Mouse (Mus musculus) heart, postnatal 25 days (tissue): ENCODE measurements at regions not wholly inside any gene's neighbourhood (a gene's known extent, or its start where the extent isn't known, plus 50 kb on each side); places are given as distances from the start of the nearest gene placed in this dataset.

Experiments used
- DNase-seq: peaks from one replicate; pipeline ENCODE4 v3.0.0; 2022; ENCODE audit warnings: low spot score
- intact Hi-C: fragments of 180-260 bp; cut with DNase I; formaldehyde crosslinking; loops from one replicate; pipeline ENCODE4 v1.15.1; 2025

DNA sequence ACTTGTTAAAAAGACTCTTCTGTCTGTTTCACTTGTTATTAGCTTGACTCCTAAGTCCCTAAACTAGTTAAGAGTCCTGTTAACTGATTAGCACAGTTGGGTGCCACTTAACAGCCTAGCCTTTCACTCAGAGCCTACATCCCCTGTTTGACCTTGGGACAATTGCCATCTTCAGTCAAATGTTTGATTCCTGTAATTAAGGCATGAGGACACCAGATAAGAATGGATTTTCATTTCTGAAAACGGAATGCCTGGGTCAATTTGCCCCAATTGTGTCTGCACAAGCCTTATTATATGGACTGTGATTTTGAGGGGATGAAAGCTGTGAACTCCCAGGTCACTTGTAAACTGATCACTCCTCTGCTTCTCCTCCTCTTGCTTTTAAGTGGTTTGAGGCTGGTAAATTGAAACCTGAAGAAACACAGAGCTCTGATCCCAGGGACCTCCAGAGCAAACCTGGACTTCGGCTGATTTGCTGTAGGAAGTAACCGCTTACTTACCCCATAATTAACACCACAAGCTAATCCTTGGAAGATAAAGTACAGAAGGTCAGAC lies 171.8 kb upstream of the Nt5c1b start:
- DNase-seq: no peak
- intact Hi-C loops: no loop called here

DNA sequence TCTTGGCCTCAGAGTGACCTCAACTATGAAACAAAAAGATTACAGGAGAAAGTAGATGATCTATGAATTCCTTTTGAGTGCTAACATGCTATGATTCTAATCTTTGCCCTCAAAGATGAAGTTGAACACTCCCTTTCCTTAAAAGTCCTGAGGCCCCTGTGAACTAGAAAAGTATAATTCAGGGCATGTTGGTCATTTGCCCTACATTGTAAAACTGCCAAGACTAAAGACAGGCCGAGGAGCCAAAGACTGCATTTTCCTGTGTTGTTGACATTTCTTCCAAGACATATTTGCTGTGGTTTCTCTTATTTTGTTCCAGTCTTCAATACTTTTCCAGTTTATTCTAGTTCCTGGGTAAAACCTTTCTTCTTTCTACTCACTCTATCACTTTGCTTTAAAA lies 159.9 kb upstream of the Nt5c1b start:
- intact Hi-C loops: no loop called here
- DNase-seq: no peak

DNA sequence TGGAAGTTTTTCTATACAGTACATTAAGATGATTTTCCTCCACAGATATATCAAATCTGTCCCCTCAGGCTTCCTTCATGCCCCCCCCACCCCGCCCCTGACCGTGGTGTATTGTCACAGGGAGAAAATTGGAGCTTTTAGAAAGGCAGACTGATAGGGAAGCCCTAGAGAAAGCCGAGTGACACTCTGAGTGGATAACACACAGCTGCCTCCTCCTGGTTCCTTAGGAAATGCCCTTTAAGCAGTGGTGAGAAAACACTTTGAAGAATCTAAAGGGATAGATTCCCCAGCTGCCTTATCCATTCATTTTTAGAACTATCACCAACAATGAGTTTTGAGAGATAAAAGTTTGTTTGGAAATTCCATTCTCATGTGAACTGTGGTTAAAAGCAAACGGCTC lies 147.0 kb upstream of the Nt5c1b start:
- intact Hi-C loops: loop anchor here (2.0 to 5.0 kb wide), 2 partner anchors 652 to 1171 kb away; partner anchors contain the start of gene Osr1
- DNase-seq: no peak

DNA sequence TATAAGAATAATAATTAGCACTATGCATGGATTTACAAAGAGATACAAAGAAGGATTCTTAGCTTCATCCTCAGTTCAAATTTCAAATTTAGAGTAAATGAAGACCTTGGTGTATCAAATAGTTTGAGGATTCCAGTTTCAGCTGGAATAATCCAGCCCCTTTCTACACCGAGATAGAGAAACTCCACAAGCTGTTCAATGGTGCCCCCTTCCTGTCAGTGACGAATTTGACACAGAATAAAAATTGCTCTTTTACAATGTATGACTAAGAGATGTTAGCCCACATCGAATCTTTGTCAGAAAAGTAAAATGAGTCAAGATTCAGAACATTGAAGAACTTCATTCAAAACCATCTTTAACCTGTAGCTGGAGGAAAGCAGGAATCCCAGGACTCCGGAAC lies 145.9 kb upstream of the Nt5c1b start:
- intact Hi-C loops: loop anchor here (2.0 to 5.0 kb wide), 2 partner anchors 653 to 1172 kb away; partner anchors contain the start of gene Osr1
- DNase-seq: no peak

DNA sequence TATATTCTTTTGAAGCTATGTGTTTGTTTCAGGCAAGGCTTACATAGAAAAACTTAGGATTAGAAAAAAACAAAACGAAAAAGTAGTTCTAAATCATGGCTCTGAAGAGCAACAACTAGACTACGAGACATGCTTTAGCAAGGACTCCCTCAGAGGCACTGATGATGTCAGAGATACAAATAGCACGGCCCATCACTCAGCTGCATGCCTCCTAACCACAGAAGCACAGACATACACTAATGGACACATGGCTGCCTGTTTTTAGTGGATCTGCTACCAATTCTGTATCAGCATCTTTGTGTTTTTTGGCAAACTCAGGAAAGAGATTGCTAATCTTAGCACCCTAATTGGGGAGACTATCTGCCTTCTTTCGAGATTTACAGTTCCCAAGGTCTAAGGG lies 138.6 kb upstream of the Nt5c1b start:
- no peak for DNase-seq
- intact Hi-C loops: no loop called here

DNA sequence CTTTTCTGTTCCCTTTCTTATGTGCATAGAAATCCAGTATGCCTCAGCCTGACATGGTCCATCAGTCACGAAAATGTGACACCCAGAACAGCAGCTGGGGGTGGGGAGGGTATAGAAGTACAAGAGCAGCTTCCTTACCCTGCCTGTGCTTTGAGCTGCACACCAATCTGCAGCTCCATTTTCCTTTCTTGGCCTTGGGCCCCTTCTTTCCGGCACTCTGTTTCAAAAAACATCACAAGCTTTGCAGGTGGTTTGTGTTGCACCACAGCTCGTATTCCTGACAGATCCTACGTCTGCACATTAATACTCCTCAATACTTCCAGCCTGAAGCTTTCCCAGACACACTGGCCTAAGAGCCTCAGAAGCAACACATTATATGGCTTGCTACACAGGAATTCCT lies 138.1 kb upstream of the Nt5c1b start:
- no peak for DNase-seq
- intact Hi-C loops: no loop called here

DNA sequence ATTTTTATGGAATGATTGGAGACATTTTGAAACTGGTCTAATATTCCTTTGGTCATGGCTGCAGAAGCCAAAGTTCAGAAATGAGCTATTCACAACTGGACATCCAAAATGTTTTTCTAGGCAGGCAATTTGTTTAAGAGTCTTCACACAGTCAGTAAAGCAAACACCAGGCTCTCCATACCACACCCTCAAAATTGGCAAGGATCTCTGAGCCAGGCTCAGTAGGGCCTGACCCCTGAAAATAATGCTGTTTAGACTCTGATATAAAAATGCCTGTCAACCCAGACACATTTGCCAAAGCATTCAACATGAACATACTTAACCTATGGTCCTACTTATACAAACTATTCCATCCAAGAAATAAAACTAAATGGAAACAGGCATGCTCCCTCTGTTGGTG lies 121.7 kb upstream of the Nt5c1b start:
- intact Hi-C loops: no loop called here
- DNase-seq: no peak

DNA sequence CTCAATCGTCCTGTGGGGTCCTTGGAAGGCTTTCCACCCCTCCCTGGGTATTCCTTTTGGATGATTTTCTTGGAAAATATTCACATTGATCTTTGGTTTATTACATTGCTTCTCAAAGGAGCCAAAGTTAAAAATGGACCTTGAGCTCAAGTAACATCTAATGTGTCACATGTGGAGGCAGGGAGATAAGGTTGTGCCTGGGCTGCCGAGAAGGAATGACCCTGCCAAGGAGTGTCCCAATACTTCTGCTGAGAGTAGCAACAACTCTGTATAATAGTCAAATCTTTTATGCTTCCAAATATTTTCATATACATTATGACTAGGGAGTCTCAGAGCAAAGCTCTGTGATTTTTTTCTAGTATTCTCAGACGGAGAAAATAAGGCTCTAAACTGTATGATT lies 113.4 kb upstream of the Nt5c1b start:
- intact Hi-C loops: no loop called here
- no peak for DNase-seq

DNA sequence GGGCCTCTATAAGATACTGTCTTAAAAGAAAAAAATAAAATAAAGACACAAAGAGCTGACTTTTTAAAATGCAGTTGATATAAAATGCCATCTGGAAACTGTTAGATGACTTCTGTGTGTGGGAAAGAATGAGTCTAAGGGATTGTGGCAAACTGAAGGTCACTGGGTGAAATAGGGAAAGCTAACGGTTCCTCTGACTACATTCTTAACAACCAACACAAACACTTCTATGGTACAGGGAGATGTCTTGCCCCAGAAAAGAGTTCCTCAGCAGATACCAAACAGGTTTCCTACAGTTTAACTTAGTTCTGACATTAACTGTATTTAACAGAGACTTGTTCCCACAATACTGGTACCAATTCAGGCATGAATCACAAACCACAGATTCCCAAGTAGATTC lies 103.6 kb upstream of the Nt5c1b start:
- DNase-seq: no peak

DNA sequence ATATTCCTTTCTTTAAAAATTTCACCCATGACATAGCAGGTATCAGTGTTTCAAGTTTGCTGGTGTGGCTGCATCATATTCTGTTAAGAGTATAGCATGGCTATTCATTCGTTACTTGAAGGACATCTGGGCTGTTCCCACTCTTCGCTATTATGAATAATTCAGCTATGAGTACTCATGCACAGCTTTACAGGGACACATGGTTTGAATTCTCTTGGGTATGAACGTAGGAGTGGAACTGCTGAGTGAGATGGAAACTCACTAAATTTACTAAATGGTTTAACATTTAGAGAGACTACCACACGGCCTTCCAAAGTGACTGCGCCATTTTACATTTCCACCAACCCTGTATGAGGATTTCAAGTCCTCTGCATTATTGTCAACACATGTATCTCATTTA lies 97.7 kb upstream of the Nt5c1b start:
- no peak for DNase-seq
- intact Hi-C loops: no loop called here

More for the DNA sequence above, 103.6 kb upstream of the Nt5c1b start:
- intact Hi-C loops: no loop called here

DNA sequence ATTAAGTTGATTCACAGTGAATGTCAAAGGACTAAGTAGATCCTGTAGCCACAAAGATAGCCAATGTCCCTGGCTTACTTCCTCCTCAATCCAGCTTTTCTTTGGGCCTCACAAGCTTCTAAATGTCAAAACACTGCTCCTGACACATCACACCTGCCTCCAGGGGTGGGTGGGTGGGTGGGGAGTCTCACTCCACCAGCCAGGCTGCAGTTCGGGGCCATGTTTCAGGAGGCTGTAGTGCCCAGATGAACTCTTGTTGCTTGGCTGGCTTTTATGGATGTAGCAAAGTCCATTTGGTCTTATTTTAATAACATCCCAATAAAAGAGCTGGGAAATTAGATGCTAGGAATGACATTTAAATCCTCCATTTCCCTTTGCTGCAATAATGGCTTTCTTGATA lies 94.5 kb upstream of the Nt5c1b start:
- intact Hi-C loops: no loop called here
- no peak for DNase-seq

DNA sequence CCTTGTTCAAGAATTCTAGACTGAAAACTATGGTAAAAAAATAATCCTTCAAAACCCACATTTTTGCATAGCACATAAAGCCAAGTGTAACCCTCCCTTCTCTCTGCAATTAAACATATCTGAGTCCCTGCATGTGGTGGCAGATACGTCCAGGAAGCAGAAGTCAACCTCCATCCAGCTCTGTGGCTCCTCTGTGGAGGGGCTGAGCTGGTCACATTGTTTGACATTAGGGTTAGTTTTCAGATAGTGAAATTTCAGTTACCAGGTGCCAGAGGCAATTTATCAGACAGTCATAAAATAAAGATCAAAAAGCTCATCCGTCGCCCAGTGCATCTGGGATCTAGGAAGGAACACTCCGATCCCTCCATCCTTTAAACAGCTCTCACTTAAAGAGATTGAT lies 77.1 kb upstream of the Nt5c1b start:
- intact Hi-C loops: no loop called here
- DNase-seq: no peak

DNA sequence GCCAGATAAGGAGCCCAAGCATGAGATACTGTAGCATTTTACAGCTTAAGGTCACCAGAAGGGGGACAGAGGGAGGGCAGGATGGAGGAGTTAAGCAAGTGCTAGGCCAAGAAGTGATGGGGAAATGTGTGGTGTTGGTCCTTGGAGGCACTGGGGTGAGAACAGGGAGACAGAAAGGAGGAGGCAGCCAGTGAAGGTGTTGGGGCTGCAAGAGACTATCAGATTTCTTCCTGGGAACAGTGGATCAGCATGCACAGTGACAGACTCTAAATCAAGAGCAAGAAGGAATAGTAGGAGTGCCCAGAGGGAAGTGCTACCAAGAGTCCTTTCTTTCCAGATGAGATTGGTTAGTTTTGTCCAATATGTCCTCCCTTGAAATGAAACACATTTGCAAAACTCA lies 63.8 kb upstream of the Nt5c1b start:
- intact Hi-C loops: no loop called here
- no peak for DNase-seq
